Mouse (Mus musculus): ENCODE measurements around the gene Cubn. TPM values are rescaled to one million over a fixed set of nuclear protein-coding genes. Genes with fewer than 3 reads are reported as not detected.

The Cubn gene
- polyA plus RNA-seq, 1 experiment from 2014 or later, result 0.48 TPM

DNA sequence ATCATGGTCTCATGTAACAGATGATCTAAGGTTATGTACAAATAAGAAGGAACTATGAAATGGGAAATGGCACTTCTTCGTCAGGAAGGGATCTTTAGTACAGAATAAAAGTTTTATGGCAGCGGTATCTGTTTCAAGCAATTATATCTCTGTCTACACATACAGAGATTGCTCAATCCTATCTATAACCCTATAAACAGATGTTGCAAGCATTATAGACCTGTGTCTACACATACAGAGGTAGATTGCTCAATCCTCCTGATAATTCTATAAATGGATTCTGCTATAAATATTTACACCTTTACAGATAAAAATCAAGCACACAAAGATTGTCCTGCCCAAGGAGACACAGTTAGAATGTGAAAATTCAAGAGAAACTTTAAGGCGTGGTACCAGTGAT is 21.5 kb downstream of the Cubn start:
- Histone ChIP-seq H3K9ac (replicated peaks) (no peak overlapping the region), H3K4me2 (replicated peaks) (no peak overlapping the region), H3K9me3 (no peaks in the 10 kb centered on the region), H3K4me1 (replicated peaks) (no peaks in the 10 kb centered on the region), H3K27ac (no peak overlapping the region), H3K27me3 (no peaks in the 10 kb centered on the region), H3K4me3 (replicated peaks) (no peak overlapping the region), H3K36me3 (no peaks in the 10 kb centered on the region)
- ATAC-seq, result no peak
- 94% methylated on average over 3 of the region's 3 CpGs for WGBS

DNA sequence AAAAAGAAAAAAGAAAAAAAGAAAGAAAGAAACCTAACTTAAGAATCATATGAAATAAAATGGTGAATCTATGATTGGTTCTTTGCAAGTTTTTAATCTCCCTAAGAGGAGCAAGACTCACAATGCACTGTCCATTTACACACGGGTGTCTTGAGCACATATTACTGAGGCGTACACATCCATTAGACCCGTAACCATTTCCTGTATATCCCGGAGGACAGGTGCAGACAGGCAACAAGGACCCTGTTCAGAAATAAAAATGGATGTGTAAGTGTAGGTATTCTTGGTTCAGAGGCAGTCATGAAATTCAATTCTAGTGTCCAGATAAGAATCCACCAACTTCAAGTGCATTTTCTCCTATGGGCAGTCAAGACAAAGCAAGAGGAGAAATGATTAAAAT is 22.0 kb downstream of the Cubn start:
- Histone ChIP-seq H3K4me3 (replicated peaks) (no peak overlapping the region), H3K36me3 (no peaks in the 10 kb centered on the region), H3K4me2 (replicated peaks) (no peak overlapping the region), H3K9me3 (no peaks in the 10 kb centered on the region), H3K9ac (replicated peaks) (no peak overlapping the region), H3K27me3 (no peaks in the 10 kb centered on the region), H3K4me1 (replicated peaks) (no peaks in the 10 kb centered on the region), H3K27ac (no peak overlapping the region)
- no peak for ATAC-seq
- 90% methylated on average over 4 of the region's 4 CpGs for WGBS

GRCm38 (mm10) chr2:13466685-13467084 is 24.9 kb downstream of the Cubn start:
- no peak overlapping the region for H3K9ac ChIP-seq (replicated peaks)
- no peak overlapping the region for H3K4me2 ChIP-seq (replicated peaks)
- no peaks in the 10 kb centered on the region for H3K36me3 ChIP-seq
- WGBS, result 95% methylated on average over 3 of the region's 3 CpGs
- no peaks in the 10 kb centered on the region for H3K4me1 ChIP-seq (replicated peaks)
- H3K4me3 ChIP-seq (replicated peaks), result no peak overlapping the region
- H3K27me3 ChIP-seq, result no peaks in the 10 kb centered on the region
- no peak for ATAC-seq
- H3K9me3 ChIP-seq, result no peaks in the 10 kb centered on the region
- no peak overlapping the region for H3K27ac ChIP-seq

DNA sequence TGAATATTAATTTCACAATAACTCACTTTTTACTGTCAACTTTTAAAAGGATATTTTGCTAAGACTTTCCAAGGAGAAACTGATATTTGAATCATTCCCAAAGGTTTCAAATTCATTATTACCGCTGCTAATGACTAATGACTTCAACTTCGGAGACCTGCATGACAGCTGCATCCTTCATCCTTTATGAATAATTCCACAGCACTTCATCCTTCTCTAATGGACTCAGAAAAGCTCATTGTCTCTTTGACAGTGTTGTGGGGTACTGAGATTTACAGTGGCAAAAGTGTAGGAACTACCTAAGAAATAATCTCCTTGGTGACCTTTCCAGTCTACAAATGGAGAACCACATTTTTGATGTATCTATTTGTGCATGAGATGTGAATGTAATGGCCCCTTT is 33.5 kb downstream of the Cubn start:
- Histone ChIP-seq H3K36me3 (no peaks in the 10 kb centered on the region), H3K4me1 (replicated peaks) (no peaks in the 10 kb centered on the region), H3K27me3 (no peaks in the 10 kb centered on the region), H3K4me2 (replicated peaks) (no peak overlapping the region), H3K9ac (replicated peaks) (no peak overlapping the region), H3K4me3 (replicated peaks) (no peak overlapping the region), H3K9me3 (no peaks in the 10 kb centered on the region), H3K27ac (no peak overlapping the region)
- WGBS, result 77% methylated on average over 2 of the region's 2 CpGs
- no peak for ATAC-seq

DNA sequence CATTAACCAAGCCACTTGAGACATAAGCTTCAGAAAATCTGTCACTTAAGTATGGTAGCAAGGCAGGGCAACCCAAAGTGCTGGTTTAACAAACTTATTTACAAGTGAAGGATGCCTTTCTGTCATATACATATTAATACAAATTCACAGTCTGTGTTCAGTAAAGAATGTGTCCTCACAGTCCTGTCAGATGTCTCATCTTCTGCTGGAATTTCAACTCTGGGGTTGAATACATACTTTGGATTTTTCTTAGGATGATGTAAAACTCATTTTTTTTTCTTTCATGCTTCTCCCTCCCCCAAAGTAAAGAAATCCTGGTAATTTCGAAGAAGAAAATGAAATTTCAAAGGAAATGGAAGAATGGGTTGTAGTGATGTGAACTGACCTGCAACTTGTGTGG is 34.8 kb downstream of the Cubn start:
- Histone ChIP-seq H3K4me2 (replicated peaks) (no peak overlapping the region), H3K4me3 (replicated peaks) (no peak overlapping the region), H3K9ac (replicated peaks) (no peak overlapping the region), H3K4me1 (replicated peaks) (peaks cover 9% of the 10 kb centered on the region; the same call in 1 of the 2 replicates), H3K9me3 (no peaks in the 10 kb centered on the region), H3K27ac (no peak overlapping the region), H3K36me3 (no peaks in the 10 kb centered on the region), H3K27me3 (no peaks in the 10 kb centered on the region)
- WGBS, result 88% methylated on average over 1 of the region's 1 CpGs
- ATAC-seq, result no peak

DNA sequence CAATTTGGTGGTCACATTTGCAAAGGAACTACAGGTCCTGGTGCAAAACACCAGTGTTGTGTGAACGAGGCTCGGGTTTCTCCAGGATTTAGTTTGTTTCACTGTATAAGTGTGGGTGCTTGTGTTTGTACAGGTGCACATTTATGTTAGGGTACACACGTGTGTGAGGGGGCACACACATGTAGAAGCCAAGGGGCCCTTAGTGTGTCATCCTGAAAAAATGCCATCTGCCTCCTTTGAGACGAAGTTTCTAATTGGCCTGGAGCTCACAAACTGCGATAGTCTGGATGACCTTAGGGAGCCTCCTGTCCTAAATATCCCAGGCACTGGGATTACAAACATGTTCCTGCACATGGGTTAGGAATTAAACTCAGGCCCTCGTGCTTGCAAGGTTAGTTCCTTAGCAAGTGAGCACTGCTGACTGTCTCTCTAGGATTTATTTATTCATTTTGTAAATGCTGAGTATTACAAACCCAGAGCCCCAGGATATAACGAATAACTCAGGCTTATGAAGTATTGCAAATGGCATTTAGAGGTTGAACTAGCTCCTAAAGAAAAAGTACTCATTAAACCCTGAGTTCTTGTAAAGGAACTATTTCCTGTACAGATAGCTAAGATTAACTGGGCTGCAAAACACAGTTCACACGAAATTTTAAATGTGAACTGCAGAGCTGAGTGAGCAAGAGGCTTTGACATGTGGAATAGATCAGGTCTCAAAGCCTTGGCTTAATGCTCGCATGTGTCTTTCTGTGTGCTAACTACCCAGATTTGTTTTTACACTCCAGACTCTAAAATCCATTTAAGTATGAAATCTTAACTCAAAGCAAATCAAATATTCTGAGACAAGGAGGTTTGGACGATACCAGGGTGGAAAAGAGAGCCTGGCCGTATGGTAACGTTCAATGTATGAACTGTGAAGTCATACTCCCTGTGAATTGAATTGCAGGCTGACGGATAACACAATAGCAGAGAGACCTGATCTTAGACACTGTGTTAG is 39.8 kb downstream of the Cubn start:
- H3K4me2 ChIP-seq (replicated peaks), result no peak overlapping the region
- no peak overlapping the region for H3K27ac ChIP-seq
- peaks cover 12% of the 10 kb centered on the region; the same call in 1 of the 2 replicates for H3K4me1 ChIP-seq (replicated peaks)
- 64% methylated on average over 13 of the region's 13 CpGs for WGBS
- no peak overlapping the region for H3K4me3 ChIP-seq (replicated peaks)
- H3K27me3 ChIP-seq, result no peaks in the 10 kb centered on the region
- no peaks in the 10 kb centered on the region for H3K9me3 ChIP-seq
- H3K9ac ChIP-seq (replicated peaks), result no peak overlapping the region
- ATAC-seq, result 0 out of 2 replicates have a peak, but pooled peaks have one; percentile 27
- H3K36me3 ChIP-seq, result no peaks in the 10 kb centered on the region

GRCm38 (mm10) chr2:13450895-13451294 is 40.7 kb downstream of the Cubn start:
- WGBS, result 66% methylated on average over 3 of the region's 3 CpGs
- Histone ChIP-seq H3K4me1 (replicated peaks) (peaks cover 12% of the 10 kb centered on the region; the same call in 1 of the 2 replicates), H3K27me3 (no peaks in the 10 kb centered on the region), H3K36me3 (no peaks in the 10 kb centered on the region), H3K27ac (no peak overlapping the region), H3K4me2 (replicated peaks) (no peak overlapping the region), H3K4me3 (replicated peaks) (no peak overlapping the region), H3K9ac (replicated peaks) (no peak overlapping the region), H3K9me3 (no peaks in the 10 kb centered on the region)
- 0 out of 2 replicates have a peak, but pooled peaks have one; percentile 27 for ATAC-seq

DNA sequence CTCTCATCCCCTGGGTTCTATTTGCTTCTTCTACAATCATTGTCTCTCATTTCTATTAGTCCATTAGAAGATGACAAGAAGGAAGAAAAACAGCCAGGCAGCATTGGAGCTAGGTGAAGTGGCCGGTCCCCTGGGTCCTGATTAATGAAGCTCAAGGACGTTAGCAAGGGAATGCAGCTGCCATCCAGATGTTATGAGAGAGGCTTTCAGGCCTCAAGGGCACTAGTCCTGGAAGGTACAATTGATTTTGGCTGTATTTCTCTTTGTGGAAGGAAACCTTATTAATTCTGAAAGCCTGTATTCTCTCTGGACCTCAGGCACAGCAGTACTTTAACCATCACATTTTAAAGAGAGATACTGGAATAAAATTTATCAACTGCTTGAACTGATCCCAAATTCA is 41.1 kb downstream of the Cubn start:
- Histone ChIP-seq H3K4me3 (replicated peaks) (no peak overlapping the region), H3K27me3 (no peaks in the 10 kb centered on the region), H3K9ac (replicated peaks) (no peak overlapping the region), H3K4me2 (replicated peaks) (no peak overlapping the region), H3K27ac (no peak overlapping the region), H3K36me3 (no peaks in the 10 kb centered on the region), H3K4me1 (replicated peaks) (peaks cover 12% of the 10 kb centered on the region; the same call in 1 of the 2 replicates), H3K9me3 (no peaks in the 10 kb centered on the region)
- WGBS, result 57% methylated on average over 2 of the region's 2 CpGs
- 0 out of 2 replicates have a peak, but pooled peaks have one; percentile 56 for ATAC-seq

GRCm38 (mm10) chr2:13445156-13445555 is 46.5 kb downstream of the Cubn start:
- Histone ChIP-seq H3K27me3 (no peaks in the 10 kb centered on the region), H3K9ac (replicated peaks) (no peak overlapping the region), H3K4me2 (replicated peaks) (no peak overlapping the region), H3K36me3 (no peaks in the 10 kb centered on the region), H3K4me3 (replicated peaks) (no peak overlapping the region), H3K4me1 (replicated peaks) (no peaks in the 10 kb centered on the region), H3K9me3 (no peaks in the 10 kb centered on the region), H3K27ac (no peak overlapping the region)
- WGBS, result 93% methylated on average over 4 of the region's 4 CpGs
- ATAC-seq, result no peak

DNA sequence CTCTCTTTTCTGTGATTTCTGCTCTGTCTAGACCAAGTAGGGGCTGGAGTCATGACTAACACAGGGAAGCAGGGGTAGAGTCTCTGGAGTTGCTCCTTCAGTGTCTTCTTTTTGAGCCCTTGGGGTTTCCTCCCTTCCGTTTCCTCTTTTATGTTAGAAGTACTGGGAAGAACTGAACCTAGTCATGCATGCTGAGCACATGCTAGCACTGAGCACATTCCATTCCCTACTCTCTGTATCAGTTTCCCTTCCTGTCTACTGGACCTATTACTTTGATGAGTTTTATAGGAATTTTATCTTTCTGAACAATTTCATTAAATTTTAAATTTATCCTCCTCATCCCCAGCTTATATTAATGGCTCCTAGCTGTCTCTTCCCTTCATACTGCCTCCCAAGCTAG is 52.6 kb downstream of the Cubn start:
- Histone ChIP-seq H3K27ac (no peak overlapping the region), H3K4me2 (replicated peaks) (no peak overlapping the region), H3K4me3 (replicated peaks) (no peak overlapping the region), H3K9me3 (no peaks in the 10 kb centered on the region), H3K36me3 (no peaks in the 10 kb centered on the region), H3K9ac (replicated peaks) (no peak overlapping the region), H3K4me1 (replicated peaks) (no peaks in the 10 kb centered on the region), H3K27me3 (no peaks in the 10 kb centered on the region)
- ATAC-seq, result no peak
- WGBS, result 71% methylated on average over 1 of the region's 1 CpGs

- Histone ChIP-seq H3K9me3 (no peaks in the 10 kb centered on the region), H3K4me3 (replicated peaks) (no peak overlapping the region), H3K27me3 (no peaks in the 10 kb centered on the region), H3K9ac (replicated peaks) (no peak overlapping the region), H3K27ac (no peak overlapping the region), H3K4me1 (replicated peaks) (no peaks in the 10 kb centered on the region), H3K36me3 (no peaks in the 10 kb centered on the region), H3K4me2 (replicated peaks) (no peak overlapping the region)
- 95% methylated on average over 3 of the region's 3 CpGs for WGBS
- ATAC-seq, result no peak
These were observed 53.3 kb downstream of the Cubn start for GRCm38 (mm10) chr2:13438275-13438845.

DNA sequence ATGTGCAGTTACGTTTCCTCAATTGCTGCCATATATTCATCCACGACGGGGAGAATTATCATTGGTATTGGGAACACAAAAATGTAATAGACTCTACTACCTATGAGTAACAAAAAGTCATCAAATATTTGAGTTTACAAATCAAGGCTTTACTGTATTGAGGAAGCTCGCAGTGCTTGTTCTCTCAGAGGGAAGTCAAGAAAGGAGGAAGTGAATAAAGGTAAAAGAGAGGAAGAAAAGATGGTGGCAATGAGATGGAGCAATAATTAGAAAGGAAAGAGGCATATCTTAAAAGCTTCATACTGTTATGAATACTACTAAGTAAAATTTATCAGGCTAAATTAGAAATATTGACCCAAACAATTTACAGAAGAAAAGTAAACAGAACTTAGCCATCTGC is 59.6 kb downstream of the Cubn start:
- WGBS, result 91% methylated on average over 4 of the region's 4 CpGs
- H3K36me3 ChIP-seq, result no peaks in the 10 kb centered on the region
- no peak overlapping the region for H3K9ac ChIP-seq (replicated peaks)
- H3K4me3 ChIP-seq (replicated peaks), result no peak overlapping the region
- ATAC-seq, result no peak
- no peaks in the 10 kb centered on the region for H3K9me3 ChIP-seq
- no peak overlapping the region for H3K27ac ChIP-seq
- no peaks in the 10 kb centered on the region for H3K4me1 ChIP-seq (replicated peaks)
- no peak overlapping the region for H3K4me2 ChIP-seq (replicated peaks)
- H3K27me3 ChIP-seq, result no peaks in the 10 kb centered on the region
